Mouse (Mus musculus) embryonic fibroblast, embryonic 13.5 days (primary cell): ENCODE measurements around the gene Akap11.

Experiments
- CTCF ChIP-seq: IDR thresholded peaks from 2 replicates; pipeline ENCODE4 v1.5.1; 2011; ENCODE audit warnings: mild to moderate bottlenecking, control low read depth, low read length, moderate library complexity, borderline replicate concordance; ENCODE audit not compliant: insufficient read depth
- POLR2A ChIP-seq: IDR thresholded peaks from 2 replicates; pipeline ENCODE4 v1.6.1; 2011; ENCODE audit warnings: low read depth, mild to moderate bottlenecking, control low read depth, low read length, moderate library complexity

- no peak for TF ChIP-seq POLR2A
- TF ChIP-seq CTCF = no peak
These were observed 10.8 kb downstream of the Akap11 start for GRCm38 (mm10) chr14:78525611-78526457.
